Comparison of ENCODE assay signal across 9 mouse cellular contexts in the genomic region with DNA sequence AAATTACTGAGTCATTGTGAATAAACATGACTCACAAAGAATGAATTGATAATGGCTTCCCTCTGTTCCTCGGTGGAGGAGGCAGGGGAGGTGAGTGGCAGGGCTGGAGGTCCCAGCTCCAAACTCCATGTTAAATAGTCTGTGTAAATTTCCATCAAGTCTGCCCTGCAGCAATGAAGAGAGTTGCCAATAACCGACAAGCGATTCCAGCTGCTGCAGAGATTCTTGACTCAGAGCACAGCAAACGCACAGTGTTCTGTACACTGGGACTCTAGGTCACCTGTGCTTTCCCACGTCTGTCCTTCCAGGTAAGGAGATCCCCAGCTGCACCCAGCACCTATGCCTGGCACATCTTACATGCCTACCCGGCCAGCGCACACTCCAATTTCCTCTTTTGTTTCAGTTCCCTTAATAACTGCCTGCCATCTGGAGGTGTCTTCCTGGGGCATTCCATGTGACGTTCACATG. TPM values are rescaled to one million over a fixed set of nuclear protein-coding genes. Genes with fewer than 3 reads are reported as not detected.
A peak's percentile ranks its signal among the peaks of the same experiment; 100 is the strongest.
DNase-seq lines count a peak whose midpoint lies in the region; ATAC-seq and TF ChIP-seq lines count a peak whose summit lies in the region.
"Had no signal": no experiment of that assay in that cellular context is flagged by ENCODE, and none has a peak within 500 bp of the region (broad histone marks: within the 10 kb centered on the region; RNA-seq: fewer than 3 reads in every experiment).

No protein-coding gene starts in this region.

- H3K36me3 ChIP-seq in hindbrain, embryonic 15.5 days: no peaks in the 10 kb centered on the region
- peaks cover 8% of the 10 kb centered on the region; the same call in 1 of the 2 replicates for H3K36me3 ChIP-seq in thymus, adult 2 months (ENCODE audit: control insufficient read depth, insufficient read depth, low read length)

- no peaks in the 10 kb centered on the region for H3K27me3 ChIP-seq in hindbrain, embryonic 15.5 days
- H3K27me3 ChIP-seq in thymus, adult 2 months (ENCODE audit: control insufficient read depth, insufficient read depth, low read length): no peaks in the 10 kb centered on the region

- TF ChIP-seq CTCF in thymus, adult 2 months (IDR thresholded peaks at IDR 0.05; ENCODE audit: borderline replicate concordance, control insufficient read depth, extremely low read depth, insufficient read depth, low read length, poor library complexity): no peak

- no peaks in the 10 kb centered on the region for H3K9me3 ChIP-seq in hindbrain, embryonic 15.5 days

- DNase-seq in frontal cortex, postnatal 14 days (ENCODE audit: low spot score in 2 of 2): no peak
- DNase-seq in retina, postnatal 1 day: peak; percentile 47
- no peak for DNase-seq in retina, embryonic 14.5 days (ENCODE audit: low spot score)
- DNase-seq in thymus, postnatal 4 days: no peak
- no peak for DNase-seq in thymus, adult 2 months
- DNase-seq in adrenal gland, postnatal 25 days: no peak
- DNase-seq: heart, adult 18-20 months had no signal

- no peak overlapping the region for H3K4me3 ChIP-seq in hindbrain, embryonic 15.5 days
- H3K4me3 ChIP-seq in thymus, adult 2 months (ENCODE audit: control insufficient read depth, insufficient read depth, low read length): no peak overlapping the region

- H3K9ac ChIP-seq in hindbrain, embryonic 15.5 days: no peak overlapping the region

- no peak overlapping the region for H3K4me2 ChIP-seq in hindbrain, embryonic 15.5 days

- TF ChIP-seq POLR2A in thymus, adult 2 months (IDR thresholded peaks at IDR 0.05; ENCODE audit: control insufficient read depth, extremely low read depth, insufficient read depth, low read length, poor library complexity): no peak

- 0 out of 2 replicates have a peak overlapping the region, but pooled peaks have one; percentile 2 for H3K27ac ChIP-seq in hindbrain, embryonic 15.5 days (replicated peaks)
- no peak overlapping the region for H3K27ac ChIP-seq in thymus, adult 2 months (ENCODE audit: control insufficient read depth, insufficient read depth, low read length)

- peak; percentile 53 for ATAC-seq in frontal cortex, adult (ENCODE audit: low TSS enrichment)
- ATAC-seq in hindbrain, embryonic 15.5 days (ENCODE audit: low FRiP score, low read depth): no peak

- WGBS in hindbrain, embryonic 15.5 days: 59% methylated on average over 8 of the region's 8 CpGs
- WGBS in thymus, adult 2 months: 52% methylated on average over 8 of the region's 8 CpGs

- no peaks in the 10 kb centered on the region for H3K4me1 ChIP-seq in hindbrain, embryonic 15.5 days (replicated peaks)
- H3K4me1 ChIP-seq in thymus, adult 2 months (replicated peaks; ENCODE audit: control insufficient read depth, insufficient read depth, low read length): no peaks in the 10 kb centered on the region

RNA-seq across cellular contexts. Expression of a gene that starts 44.3 kb away (rescaled TPM):
- 24.6 and 25.7 TPM in 2 replicates for polyA plus RNA-seq in hindbrain, embryonic 15.5 days (2015; fragmentation: Nextera tagmentation; extraction: Ambion mirVana)
- polyA plus RNA-seq in thymus, adult 2 months (2012; rRNA removed): 8.6 and 9.8 TPM in 2 replicates
- total RNA-seq in adrenal gland, postnatal 25 days (2021): 24.3 and 25.8 TPM in 2 replicates
